Mouse (Mus musculus) liver, embryonic 14.5 days (tissue): Measurements from ENCODE around the gene Ldb3. TPM values are rescaled to one million over a fixed set of nuclear protein-coding genes. Genes with fewer than 3 reads are reported as not detected.

Experiments
- ATAC-seq: fragments of 200-750 bp; cut with Nextera tagmentation; 2 replicates; pipeline ENCODE4 v1.8.0; 2017; ENCODE audit warnings: moderate number of reproducible peaks, mild to moderate bottlenecking, moderate library complexity; ENCODE audit not compliant: insufficient read depth
- DNase-seq, 3 experiments: peaks; one replicate each; pipeline ENCODE4 v3.0.0-alpha.2; 2012 to 2013; ENCODE audit warnings: low read depth in 3 of 3, low spot score in 3 of 3
- H3K27ac ChIP-seq: fragments of 300-500 bp; sonication (generic); 2 replicates; pipeline ENCODE4 v1.5.1; 2014; ENCODE audit warnings: moderate library complexity, mild to moderate bottlenecking, control low read depth, inconsistent platforms
- H3K27me3 ChIP-seq: fragments of 300-500 bp; sonication (generic); 2 replicates; pipeline ENCODE4 v1.6.1; 2014; ENCODE audit warnings: mild to moderate bottlenecking, low read length, moderate library complexity; ENCODE audit not compliant: control insufficient read depth, insufficient read depth
- H3K36me3 ChIP-seq: fragments of 300-500 bp; sonication (generic); replicated peaks from 2 replicates; pipeline ENCODE4 v1.6.1; 2014; ENCODE audit warnings: low read depth; ENCODE audit not compliant: control insufficient read depth, insufficient read depth
- H3K4me1 ChIP-seq, 2 experiments: fragments of 200-500 bp in 1 of 2; fragments of 300-500 bp in 1 of 2; sonication (generic) in 1 of 2; replicated peaks; 2 replicates each; pipeline ENCODE4 v1.6.1; 2012 to 2014; ENCODE audit warnings: antibody characterized with exemption in 1 of 2, inconsistent platforms in 1 of 2, low read length in 1 of 2; ENCODE audit not compliant: control insufficient read depth in 2 of 2, insufficient read depth in 2 of 2
- H3K4me2 ChIP-seq: fragments of 300-500 bp; sonication (generic); 2 replicates; pipeline ENCODE4 v1.6.1; 2014; ENCODE audit warnings: low read depth, mild to moderate bottlenecking, control low read depth, moderate library complexity
- H3K4me3 ChIP-seq, 2 experiments: fragments of 200-500 bp in 1 of 2; fragments of 300-500 bp in 1 of 2; sonication (generic) in 1 of 2; 2 replicates each; pipeline ENCODE4 v1.5.1; 2012 to 2014; ENCODE audit warnings: low read depth in 2 of 2, low read length in 2 of 2, mild to moderate bottlenecking in 2 of 2, control low read depth in 1 of 2, inconsistent platforms in 1 of 2, moderate library complexity in 1 of 2; ENCODE audit not compliant: insufficient read depth in 1 of 2
- H3K9ac ChIP-seq: fragments of 300-500 bp; sonication (generic); replicated peaks from 2 replicates; pipeline ENCODE4 v1.6.1; 2014; ENCODE audit warnings: mild to moderate bottlenecking, control low read depth, moderate library complexity
- H3K9me3 ChIP-seq: fragments of 300-500 bp; sonication (generic); 2 replicates; pipeline ENCODE4 v1.6.1; 2016; ENCODE audit warnings: low read length, mixed read lengths; ENCODE audit not compliant: control insufficient read depth
- CTCF ChIP-seq: IDR thresholded peaks from 2 replicates; pipeline ENCODE4 v1.5.1; 2016; ENCODE audit warnings: antibody characterized with exemption, low read depth, control low read depth
- EP300 ChIP-seq: IDR thresholded peaks from 2 replicates; pipeline ENCODE4 v1.6.1; 2016; ENCODE audit warnings: antibody characterized with exemption, low read depth
- WGBS: fragments of 180-500 bp; shearing (Covaris S2); extraction: QIAGEN DNeasy Blood & Tissue Kit; methylation state at CpG from one replicate; pipeline ENCODE4 v1.1.7; 2014; ENCODE audit not compliant: insufficient replicate concordance; 5-methylcytosine and 5-hydroxymethylcytosine counted together
- polyA plus RNA-seq, 2 experiments: library from polyadenylated mRNA; depleted of rRNA in 1 of 2; stranded (reverse) in 1 of 2; unstranded in 1 of 2; fragments of >200 nt; fragmentation: Nextera tagmentation in 1 of 2; extraction: Ambion mirVana in 1 of 2; gene quantifications; 2 replicates each; pipeline versions ENCODE4 v1.2.1 to v1.2.3; 2012 to 2014

Gene Ldb3
- polyA plus RNA-seq, 2 experiments = 0.05 to 0.07 TPM

GRCm38 (mm10) chr14:34567697-34568096 lies 20.8 kb downstream of the Ldb3 start:
- H3K9ac ChIP-seq = no peak overlapping the region
- H3K36me3 ChIP-seq = no peaks in the 10 kb centered on the region
- no peaks in the 10 kb centered on the region for H3K9me3 ChIP-seq
- no peak overlapping the region for H3K4me2 ChIP-seq
- no peak for DNase-seq
- WGBS = 51% methylated on average over 5 of the region's 5 CpGs
- H3K27me3 ChIP-seq = no peaks in the 10 kb centered on the region
- no peak for TF ChIP-seq EP300
- TF ChIP-seq CTCF = no peak
- H3K4me3 ChIP-seq = no peak overlapping the region
- no peak overlapping the region for H3K27ac ChIP-seq
- ATAC-seq = no peak
- no peaks in the 10 kb centered on the region for H3K4me1 ChIP-seq

- Histone ChIP-seq H3K36me3 (no peaks in the 10 kb centered on the region), H3K9ac (no peak overlapping the region), H3K4me1 (no peaks in the 10 kb centered on the region), H3K27me3 (no peaks in the 10 kb centered on the region), H3K9me3 (no peaks in the 10 kb centered on the region), H3K4me3 (no peak overlapping the region), H3K27ac (no peak overlapping the region), H3K4me2 (no peak overlapping the region)
- DNase-seq = no peak
- TF ChIP-seq EP300 (no peak), CTCF (no peak)
- WGBS = 75% methylated on average over 7 of the region's 7 CpGs
- no peak for ATAC-seq
Observed at GRCm38 (mm10) chr14:34566530-34566929, 22.0 kb downstream of the Ldb3 start.

DNA sequence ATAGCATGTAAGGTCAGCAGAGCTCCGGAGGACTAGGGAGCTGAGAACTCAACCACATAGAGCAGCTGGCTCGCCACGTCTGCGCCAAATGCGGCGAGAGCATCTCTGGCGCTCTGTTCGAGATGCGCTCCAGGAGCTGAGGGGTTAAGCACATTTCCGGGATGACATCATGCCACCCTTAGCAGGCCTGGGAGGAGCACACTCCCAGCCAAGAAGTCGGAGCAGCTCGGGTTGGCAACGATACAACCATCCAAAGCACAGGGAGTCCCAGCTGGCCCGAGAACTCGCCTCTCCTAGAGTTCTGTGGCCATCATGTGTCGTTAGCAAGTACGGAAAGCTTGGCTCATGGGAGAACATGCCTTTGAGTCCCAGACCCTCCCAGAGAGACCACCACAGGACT lies 22.8 kb downstream of the Ldb3 start:
- Histone ChIP-seq H3K27ac (no peak overlapping the region), H3K9ac (no peak overlapping the region), H3K27me3 (no peaks in the 10 kb centered on the region), H3K36me3 (no peaks in the 10 kb centered on the region), H3K4me2 (no peak overlapping the region), H3K4me1 (no peaks in the 10 kb centered on the region), H3K4me3 (no peak overlapping the region), H3K9me3 (no peaks in the 10 kb centered on the region)
- no peak for ATAC-seq
- DNase-seq = no peak
- TF ChIP-seq EP300 = no peak
- TF ChIP-seq CTCF = no peak
- 55% methylated on average over 17 of the region's 17 CpGs for WGBS

GRCm38 (mm10) chr14:34564646-34565045 lies 23.8 kb downstream of the Ldb3 start:
- whole genome bisulfite sequencing = 58% methylated on average over 5 of the region's 5 CpGs
- H3K36me3 ChIP-seq = no peaks in the 10 kb centered on the region
- H3K27ac ChIP-seq = no peak overlapping the region

DNA sequence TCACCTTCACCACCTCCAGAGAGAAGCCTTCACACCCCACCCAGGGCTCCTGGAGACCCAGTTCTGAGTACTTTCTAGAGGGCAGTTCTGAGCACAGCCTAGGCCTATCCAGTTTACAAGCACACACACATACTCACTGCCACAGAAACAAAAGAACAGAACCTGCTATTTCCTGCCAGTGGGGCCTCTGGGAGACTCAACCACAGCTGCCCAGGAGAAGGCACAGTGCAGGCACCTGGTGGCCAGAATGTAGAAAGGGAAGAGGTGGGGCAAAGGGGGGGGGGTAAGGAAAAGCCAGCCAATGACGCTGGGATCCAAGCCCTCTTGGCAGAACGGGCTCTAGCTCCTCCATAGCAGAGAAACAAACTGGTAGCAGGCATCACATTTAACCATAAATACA lies 26.1 kb downstream of the Ldb3 start:
- WGBS = 14% methylated on average over 2 of the region's 2 CpGs
- Histone ChIP-seq H3K9me3 (no peaks in the 10 kb centered on the region), H3K4me2 (no peak overlapping the region), H3K36me3 (no peaks in the 10 kb centered on the region), H3K4me3 (no peak overlapping the region), H3K27me3 (no peaks in the 10 kb centered on the region), H3K4me1 (no peaks in the 10 kb centered on the region), H3K9ac (no peak overlapping the region), H3K27ac (no peak overlapping the region)
- TF ChIP-seq EP300 = no peak
- TF ChIP-seq CTCF = no peak
- ATAC-seq (no peak), DNase-seq (no peak)

More at GRCm38 (mm10) chr14:34564646-34565045, 23.8 kb downstream of the Ldb3 start:
- Histone ChIP-seq H3K27me3 (no peaks in the 10 kb centered on the region), H3K4me3 (no peak overlapping the region), H3K9ac (no peak overlapping the region), H3K4me2 (no peak overlapping the region), H3K4me1 (no peaks in the 10 kb centered on the region), H3K9me3 (no peaks in the 10 kb centered on the region)
- no peak for DNase-seq
- TF ChIP-seq CTCF = no peak
- TF ChIP-seq EP300 = no peak
- ATAC-seq = no peak
